Mouse (Mus musculus) stomach, embryonic 16.5 days (tissue): ENCODE data around the gene Arhgap19. TPM values are rescaled to one million over a fixed set of nuclear protein-coding genes. Genes with fewer than 3 reads are reported as not detected.

Experiments
- ATAC-seq: fragments of 200-750 bp; cut with Nextera tagmentation; 2 replicates; pipeline ENCODE4 v1.8.0; 2017; ENCODE audit warnings: moderate number of reproducible peaks, moderate TSS enrichment; ENCODE audit not compliant: insufficient read depth, low FRiP score
- H3K27ac ChIP-seq: fragments of 300-500 bp; sonication (generic); 2 replicates; pipeline ENCODE4 v1.5.1; 2014; ENCODE audit warnings: low read length
- H3K27me3 ChIP-seq: fragments of 300-500 bp; sonication (generic); 2 replicates; pipeline ENCODE4 v1.6.1; 2014; ENCODE audit warnings: low read length, control low read depth, mixed read lengths; ENCODE audit not compliant: control insufficient read depth, insufficient read depth
- H3K36me3 ChIP-seq: fragments of 300-500 bp; sonication (generic); 2 replicates; pipeline ENCODE4 v1.6.1; 2014; ENCODE audit warnings: low read length; ENCODE audit not compliant: control insufficient read depth, insufficient read depth
- H3K4me1 ChIP-seq: fragments of 300-500 bp; sonication (generic); 2 replicates; pipeline ENCODE4 v1.6.1; 2014; ENCODE audit warnings: low read length, control low read depth, mixed read lengths; ENCODE audit not compliant: control insufficient read depth, insufficient read depth
- H3K4me2 ChIP-seq: fragments of 300-500 bp; sonication (generic); 2 replicates; pipeline ENCODE4 v1.6.1; 2014; ENCODE audit warnings: low read depth, low read length, mixed read lengths
- H3K4me3 ChIP-seq: fragments of 300-500 bp; sonication (generic); replicated peaks from 2 replicates; pipeline ENCODE4 v1.5.1; 2014; ENCODE audit warnings: mild to moderate bottlenecking, low read length
- H3K9ac ChIP-seq: fragments of 300-500 bp; sonication (generic); 2 replicates; pipeline ENCODE4 v1.6.1; 2014; ENCODE audit warnings: low read length
- H3K9me3 ChIP-seq: fragments of 300-500 bp; sonication (generic); replicated peaks from 2 replicates; pipeline ENCODE4 v1.6.1; 2016; ENCODE audit warnings: low read length, control low read depth; ENCODE audit not compliant: control insufficient read depth
- WGBS: fragments of 180-500 bp; shearing (Covaris S2); extraction: QIAGEN DNeasy Blood & Tissue Kit; methylation state at CpG from one replicate; pipeline ENCODE4 v1.1.7; 2014; 5-methylcytosine and 5-hydroxymethylcytosine counted together
- polyA plus RNA-seq: library from polyadenylated mRNA; unstranded; fragments of >200 nt; fragmentation: Nextera tagmentation; extraction: Ambion mirVana; gene quantifications from 2 replicates; pipeline ENCODE4 v1.2.1, GENCODE M21; 2015

Arhgap19 gene
- polyA plus RNA-seq, 1 experiment from 2014 or later = 18.8 TPM

DNA sequence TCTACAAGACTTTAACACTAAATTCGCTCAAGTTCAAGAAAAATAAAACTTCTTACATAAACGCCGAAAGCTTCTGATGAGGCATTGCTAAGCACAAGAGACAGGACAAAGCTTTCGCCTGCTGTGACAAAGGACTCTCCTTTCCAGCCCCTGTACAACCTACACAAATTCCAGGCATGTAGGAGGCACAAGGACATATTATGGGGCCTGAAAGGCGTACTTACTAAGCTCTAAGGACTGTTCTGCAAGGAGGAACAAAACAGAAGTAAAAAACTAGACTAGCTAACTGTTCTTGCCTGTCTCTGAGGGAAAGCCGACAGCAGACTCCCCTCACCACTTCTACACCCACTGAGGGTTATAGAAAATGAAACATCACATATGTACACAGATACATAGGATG, 6.9 kb downstream of the Arhgap19 start:
- Histone ChIP-seq H3K27me3 (no peaks in the 10 kb centered on the region), H3K9ac (no peak overlapping the region), H3K4me1 (peaks cover 5% of the 10 kb centered on the region; the same call in 1 of the 2 replicates), H3K4me3 (no peak overlapping the region), H3K9me3 (no peaks in the 10 kb centered on the region), H3K36me3 (no peaks in the 10 kb centered on the region), H3K27ac (no peak overlapping the region; the same call in 1 of the 2 replicates), H3K4me2 (no peak overlapping the region)
- no peak for ATAC-seq
- WGBS = 73% methylated on average over 6 of the region's 6 CpGs

GRCm38 (mm10) chr19:41794017-41794416, 7.8 kb downstream of the Arhgap19 start:
- Histone ChIP-seq H3K9ac (no peak overlapping the region), H3K4me2 (no peak overlapping the region), H3K4me1 (peaks cover 5% of the 10 kb centered on the region; the same call in 1 of the 2 replicates), H3K36me3 (no peaks in the 10 kb centered on the region), H3K4me3 (no peak overlapping the region), H3K27me3 (no peaks in the 10 kb centered on the region), H3K9me3 (no peaks in the 10 kb centered on the region), H3K27ac (peak overlapping the region; percentile 16)
- no peak for ATAC-seq

DNA sequence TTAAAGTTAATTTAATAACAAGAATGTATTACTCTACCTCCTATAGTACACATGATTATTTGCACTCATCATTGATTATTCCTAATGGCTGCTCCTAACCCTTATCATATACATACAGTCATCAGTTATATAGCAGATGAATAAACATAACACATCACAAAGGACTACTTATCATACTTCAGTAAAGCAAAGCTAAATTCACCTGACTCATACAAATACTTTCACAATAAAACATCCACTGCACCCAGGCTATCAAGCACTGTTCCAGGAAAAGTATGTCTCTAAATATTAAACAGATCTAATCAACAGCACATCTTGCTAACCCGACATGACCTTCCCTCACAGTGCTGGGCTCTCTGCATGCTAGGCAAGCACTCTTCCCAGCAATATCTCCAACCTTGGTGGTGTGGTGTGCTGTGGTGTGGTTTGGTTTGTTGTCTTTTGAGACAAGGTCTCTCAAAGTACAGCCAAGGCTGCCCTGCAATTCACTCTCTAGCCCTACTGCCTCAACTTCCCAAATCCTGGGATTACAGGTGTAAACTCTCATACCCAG, 8.8 kb downstream of the Arhgap19 start:
- ATAC-seq = no peak
- Histone ChIP-seq H3K36me3 (peaks cover 3% of the 10 kb centered on the region; the same call in 1 of the 2 replicates), H3K27me3 (no peaks in the 10 kb centered on the region), H3K4me3 (no peak overlapping the region), H3K27ac (no peak overlapping the region), H3K9ac (no peak overlapping the region), H3K9me3 (no peaks in the 10 kb centered on the region), H3K4me1 (peaks cover 5% of the 10 kb centered on the region; the same call in 1 of the 2 replicates), H3K4me2 (no peak overlapping the region)
- 54% methylated on average over 1 of the region's 1 CpGs for WGBS

DNA sequence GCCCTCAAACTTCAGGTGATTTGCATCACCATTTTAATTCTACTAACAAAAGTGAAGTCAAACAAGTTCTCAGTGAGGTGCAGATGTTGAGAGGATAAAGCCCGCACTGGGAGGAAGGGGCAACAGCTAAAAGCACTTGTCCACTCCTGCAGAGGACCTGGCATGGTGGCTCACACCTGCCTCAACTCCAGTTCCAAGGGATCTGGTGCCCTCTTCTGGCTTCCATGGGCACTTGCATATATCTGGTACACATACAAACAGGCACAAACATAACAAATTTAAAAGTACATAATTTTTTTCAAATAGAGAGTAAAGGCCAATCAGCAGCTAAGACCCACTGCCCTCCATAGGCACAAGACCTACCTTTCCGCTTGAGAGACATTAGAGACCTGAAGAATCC, 10.5 kb downstream of the Arhgap19 start:
- H3K4me2 ChIP-seq = no peak overlapping the region
- H3K9ac ChIP-seq = no peak overlapping the region
- ATAC-seq = no peak
- 95% methylated on average over 2 of the region's 2 CpGs for WGBS
- H3K27me3 ChIP-seq = no peaks in the 10 kb centered on the region
- H3K9me3 ChIP-seq = no peaks in the 10 kb centered on the region
- H3K4me3 ChIP-seq = no peak overlapping the region
- peaks cover 5% of the 10 kb centered on the region; the same call in 1 of the 2 replicates for H3K4me1 ChIP-seq
- H3K27ac ChIP-seq = no peak overlapping the region
- peaks cover 6% of the 10 kb centered on the region; the same call in 1 of the 2 replicates for H3K36me3 ChIP-seq

DNA sequence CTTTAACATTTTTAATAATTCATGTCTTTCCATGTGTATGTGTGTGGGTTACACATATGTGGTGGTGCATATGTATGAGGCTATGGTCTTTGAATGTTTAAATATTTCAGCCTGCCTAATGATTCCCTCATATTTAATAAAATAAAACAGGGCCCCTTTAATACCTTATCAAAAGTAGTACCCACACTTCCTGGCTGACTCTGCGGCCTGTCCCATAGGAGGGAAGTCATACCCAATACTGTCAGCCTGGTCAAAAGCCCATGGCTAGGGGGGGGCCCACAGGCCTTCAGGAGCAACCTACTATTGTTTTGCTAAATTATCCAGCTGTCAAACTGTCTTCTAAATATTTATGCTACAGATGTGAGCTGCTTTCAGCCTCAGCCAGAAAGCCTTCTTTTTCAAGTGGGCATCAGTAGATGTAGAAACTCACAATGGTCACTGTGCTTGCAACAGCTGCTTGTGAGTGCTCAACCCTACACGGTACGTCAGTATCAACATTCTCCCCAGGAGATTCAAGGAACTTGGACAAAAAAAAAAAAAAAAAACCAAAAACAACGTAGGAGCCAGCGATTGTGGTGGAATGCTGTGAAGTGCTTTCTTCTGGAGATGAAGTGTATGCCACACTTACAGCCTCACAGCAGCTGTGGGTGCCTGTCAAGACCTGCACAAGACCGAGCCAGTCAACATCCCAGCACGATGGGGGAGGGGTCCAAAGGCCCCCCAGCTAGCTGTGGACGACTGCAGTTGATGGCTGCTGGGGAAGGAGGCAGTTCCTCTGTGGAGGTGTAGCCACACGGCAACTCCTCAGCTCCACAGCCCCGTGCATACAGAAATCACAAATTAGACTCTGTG, 12.5 kb downstream of the Arhgap19 start:
- Histone ChIP-seq H3K27ac (no peak overlapping the region), H3K27me3 (no peaks in the 10 kb centered on the region), H3K4me1 (no peaks in the 10 kb centered on the region), H3K4me2 (no peak overlapping the region), H3K9me3 (no peaks in the 10 kb centered on the region), H3K9ac (no peak overlapping the region), H3K36me3 (peaks cover 8% of the 10 kb centered on the region; the same call in 1 of the 2 replicates), H3K4me3 (no peak overlapping the region)
- WGBS = 54% methylated on average over 10 of the region's 10 CpGs
- no peak for ATAC-seq

GRCm38 (mm10) chr19:41786896-41787295, 15.0 kb downstream of the Arhgap19 start:
- Histone ChIP-seq H3K4me2 (no peak overlapping the region), H3K4me3 (no peak overlapping the region), H3K27me3 (no peaks in the 10 kb centered on the region), H3K9ac (no peak overlapping the region), H3K4me1 (no peaks in the 10 kb centered on the region), H3K9me3 (no peaks in the 10 kb centered on the region), H3K27ac (no peak overlapping the region), H3K36me3 (peaks cover 14% of the 10 kb centered on the region)
- WGBS = 85% methylated on average over 1 of the region's 1 CpGs
- ATAC-seq = no peak

- Histone ChIP-seq H3K4me1 (no peaks in the 10 kb centered on the region), H3K9ac (no peak overlapping the region), H3K27ac (no peak overlapping the region), H3K36me3 (peaks cover 12% of the 10 kb centered on the region), H3K9me3 (no peaks in the 10 kb centered on the region), H3K27me3 (no peaks in the 10 kb centered on the region), H3K4me2 (no peak overlapping the region), H3K4me3 (no peak overlapping the region)
- no peak for ATAC-seq
- WGBS = 87% methylated on average over 6 of the region's 6 CpGs
Observed at GRCm38 (mm10) chr19:41777514-41777913, 24.3 kb downstream of the Arhgap19 start.

- no peaks in the 10 kb centered on the region for H3K9me3 ChIP-seq
- no peak overlapping the region for H3K9ac ChIP-seq
- H3K27me3 ChIP-seq = no peaks in the 10 kb centered on the region
- peaks cover 3% of the 10 kb centered on the region; the same call in 1 of the 2 replicates for H3K36me3 ChIP-seq
- no peak overlapping the region for H3K4me3 ChIP-seq
- WGBS = 88% methylated on average over 7 of the region's 7 CpGs
- no peak overlapping the region for H3K27ac ChIP-seq
- no peak for ATAC-seq
- no peaks in the 10 kb centered on the region for H3K4me1 ChIP-seq
- no peak overlapping the region for H3K4me2 ChIP-seq
Observed at GRCm38 (mm10) chr19:41768711-41769110, 33.1 kb downstream of the Arhgap19 start.

DNA sequence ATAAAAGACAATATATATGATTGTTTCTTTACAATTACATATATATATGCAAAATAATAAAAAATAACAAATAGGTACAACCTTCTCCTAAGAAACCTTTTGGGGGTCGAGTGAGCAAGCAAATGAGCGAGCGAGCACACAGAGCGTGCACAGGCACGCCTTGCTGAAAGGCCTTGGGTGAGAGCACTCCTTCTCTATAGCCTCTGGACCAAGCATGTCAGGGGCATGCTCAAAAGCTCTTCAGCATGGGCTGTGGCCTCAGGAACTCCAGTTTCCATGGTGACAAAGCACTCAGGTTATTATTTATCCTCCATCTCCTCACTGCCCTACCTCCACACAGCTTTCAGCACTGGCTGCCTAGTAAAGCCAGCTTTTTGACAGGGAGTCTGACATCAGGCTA, 35.2 kb downstream of the Arhgap19 start:
- H3K4me1 ChIP-seq = no peaks in the 10 kb centered on the region
- no peaks in the 10 kb centered on the region for H3K27me3 ChIP-seq
- no peaks in the 10 kb centered on the region for H3K36me3 ChIP-seq
- H3K9ac ChIP-seq = no peak overlapping the region
- no peak overlapping the region for H3K27ac ChIP-seq
- H3K4me3 ChIP-seq = no peak overlapping the region
- no peaks in the 10 kb centered on the region for H3K9me3 ChIP-seq
- no peak for ATAC-seq
- no peak overlapping the region for H3K4me2 ChIP-seq
- WGBS = 65% methylated on average over 5 of the region's 5 CpGs
